Mouse (Mus musculus): Measurements from ENCODE around the gene Snx15.

DNA sequence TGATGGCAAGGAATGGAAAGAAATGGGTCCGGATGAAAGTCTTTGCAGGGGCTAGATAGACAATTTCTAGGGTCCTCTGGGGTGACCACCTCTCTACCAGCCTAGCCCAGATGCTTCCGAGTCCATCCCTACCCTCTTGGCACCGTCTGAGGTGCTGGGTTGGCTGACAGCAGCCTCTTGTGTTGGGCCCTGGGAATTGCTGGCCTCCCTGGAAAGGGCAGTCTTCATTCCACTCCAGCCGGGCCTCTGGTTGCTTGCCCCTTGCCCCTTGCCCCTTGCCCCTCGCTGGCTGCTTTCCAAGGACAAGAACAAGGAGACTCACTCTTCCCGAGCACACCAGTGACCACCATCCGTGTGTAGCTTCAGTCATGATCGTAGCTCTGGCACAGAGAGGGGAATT, 28.3 kb upstream of the Snx15 start:
- no peak for TF ChIP-seq MYOG (IDR thresholded peaks at IDR 0.05; ENCODE audit: control insufficient read depth, extremely low read depth, insufficient read length)
- TF ChIP-seq CTCF (IDR thresholded peaks at IDR 0.05; ENCODE audit: control insufficient read depth, insufficient read depth, insufficient read length) = no peak
- TF ChIP-seq USF1 (IDR thresholded peaks at IDR 0.05; ENCODE audit: low read depth) = no peak
- no peak for TF ChIP-seq MAX (IDR thresholded peaks at IDR 0.05)
- no peak for TF ChIP-seq MYOD1 (IDR thresholded peaks at IDR 0.05; ENCODE audit: control insufficient read depth, insufficient read length, low read depth)
